Mouse (Mus musculus): Measurements from ENCODE around the gene Nfic. TPM values are rescaled to one million over a fixed set of nuclear protein-coding genes. Genes with fewer than 3 reads are reported as not detected.

The Nfic gene
- polyA plus RNA-seq, 2 experiments: 38.1 to 98.9 TPM

DNA sequence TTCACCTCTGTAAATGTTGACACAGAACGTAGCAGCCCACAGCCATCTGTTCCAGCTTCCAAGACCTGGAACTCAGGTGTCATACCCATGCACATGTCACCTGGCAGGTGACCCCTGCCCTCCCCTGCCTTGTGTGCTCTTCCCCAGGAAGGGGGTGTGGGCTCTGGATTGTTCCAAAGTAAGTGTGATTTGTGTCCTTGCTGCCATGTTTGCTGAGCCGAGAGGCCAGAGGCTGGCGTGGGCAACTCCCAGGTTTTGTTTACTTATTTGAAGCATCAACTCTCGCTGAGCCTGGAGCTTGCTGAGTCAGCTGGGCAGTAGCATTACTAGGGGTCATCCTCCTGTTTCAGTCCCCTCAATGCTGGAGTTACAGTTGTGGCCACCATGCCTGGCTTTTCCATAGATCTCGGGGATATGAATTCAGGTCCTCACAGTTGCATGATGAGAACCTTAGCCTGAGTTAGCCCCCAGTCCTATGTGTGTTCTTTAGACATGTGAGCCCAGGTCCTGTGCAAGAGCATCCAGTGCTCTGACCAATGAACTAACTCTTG, 66.9 kb downstream of the Nfic start, which contains the start of gene Gm48552:
Gm48552 (plus strand) TSS at position 501 of the 551 bp plus-strand sequence.
- no peak for ATAC-seq (ENCODE audit: low FRiP score, low read depth)
- no peak within 1 kb of the TSS for H3K27ac ChIP-seq (replicated peaks; ENCODE audit: low read depth, low read length)
- no peak within 1 kb of the TSS for H3K4me3 ChIP-seq (replicated peaks; ENCODE audit: low read length)
- DNase-seq (ENCODE audit: low spot score): no peak
- no peak within 1 kb of the TSS for H3K9ac ChIP-seq (ENCODE audit: low read depth, low read length, severe bottlenecking)
- H3K36me3 ChIP-seq (ENCODE audit: control insufficient read depth, insufficient read depth, low read length): peaks cover 38% of the 10 kb centered on the region
- no peaks in the 10 kb centered on the region for H3K27me3 ChIP-seq (ENCODE audit: control insufficient read depth, insufficient read depth, low read length)
- peaks cover 20% of the 10 kb centered on the region for H3K4me1 ChIP-seq (ENCODE audit: control insufficient read depth, insufficient read depth, low read length)
- no peak for TF ChIP-seq POLR2A (IDR thresholded peaks at IDR 0.05; ENCODE audit: borderline replicate concordance, extremely low read depth, insufficient read depth, insufficient read length)
- H3K4me2 ChIP-seq (replicated peaks; ENCODE audit: low read depth, low read length, severe bottlenecking): no peak within 1 kb of the TSS
- H3K9me3 ChIP-seq (ENCODE audit: control insufficient read depth, low read length): no peaks in the 10 kb centered on the region
- 87% methylated on average over 5 of the region's 5 CpGs for WGBS

DNA sequence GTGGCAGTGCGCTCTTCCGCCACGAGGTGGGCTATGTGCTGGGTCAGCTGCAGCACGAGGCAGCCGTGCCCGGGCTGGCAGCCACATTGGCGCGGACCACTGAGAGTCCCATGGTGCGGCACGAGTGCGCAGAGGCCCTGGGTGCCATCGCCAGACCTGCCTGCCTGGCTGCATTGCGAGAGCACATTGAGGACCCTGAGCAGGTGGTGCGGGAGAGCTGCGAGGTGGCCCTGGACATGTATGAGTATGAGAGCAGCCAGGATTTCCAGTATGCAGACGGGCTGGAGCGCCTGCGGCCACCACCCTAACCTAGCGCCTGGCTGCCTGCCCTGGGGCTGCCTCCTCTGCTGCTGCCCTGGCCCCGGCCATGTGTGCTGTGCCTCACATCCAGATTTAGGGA, 67.7 kb downstream of the Nfic start:
- 95% methylated on average over 19 of the region's 20 CpGs for WGBS
- Histone ChIP-seq H3K36me3 (ENCODE audit: control insufficient read depth, insufficient read depth, low read length) (peaks cover 38% of the 10 kb centered on the region), H3K4me1 (ENCODE audit: control insufficient read depth, insufficient read depth, low read length) (peaks cover 11% of the 10 kb centered on the region), H3K9ac (ENCODE audit: low read depth, low read length, severe bottlenecking) (no peak overlapping the region), H3K4me3 (replicated peaks; ENCODE audit: low read length) (no peak overlapping the region), H3K9me3 (ENCODE audit: control insufficient read depth, low read length) (no peaks in the 10 kb centered on the region), H3K4me2 (replicated peaks; ENCODE audit: low read depth, low read length, severe bottlenecking) (no peak overlapping the region), H3K27me3 (ENCODE audit: control insufficient read depth, insufficient read depth, low read length) (no peaks in the 10 kb centered on the region), H3K27ac (replicated peaks; ENCODE audit: low read depth, low read length) (no peak overlapping the region)
- ATAC-seq (ENCODE audit: low FRiP score, low read depth): no peak
- no peak for TF ChIP-seq POLR2A (IDR thresholded peaks at IDR 0.05; ENCODE audit: borderline replicate concordance, extremely low read depth, insufficient read depth, insufficient read length)
- no peak for DNase-seq (ENCODE audit: low spot score)

GRCm38 (mm10) chr10:81385603-81386306, 69.7 kb downstream of the Nfic start:
- Histone ChIP-seq H3K9me3 (ENCODE audit: control insufficient read depth, low read length) (no peaks in the 10 kb centered on the region), H3K9ac (ENCODE audit: low read depth, low read length, severe bottlenecking) (no peak overlapping the region), H3K4me3 (replicated peaks; ENCODE audit: low read length) (peak overlapping the region; percentile 94; the same call in 1 of the 2 replicates), H3K36me3 (ENCODE audit: control insufficient read depth, insufficient read depth, low read length) (peaks cover 38% of the 10 kb centered on the region), H3K27ac (replicated peaks; ENCODE audit: low read depth, low read length) (no peak overlapping the region), H3K4me2 (replicated peaks; ENCODE audit: low read depth, low read length, severe bottlenecking) (peak overlapping the region; percentile 86; the same call in 1 of the 2 replicates), H3K4me1 (ENCODE audit: control insufficient read depth, insufficient read depth, low read length) (peaks cover 10% of the 10 kb centered on the region), H3K27me3 (ENCODE audit: control insufficient read depth, insufficient read depth, low read length) (no peaks in the 10 kb centered on the region)
- no peak for DNase-seq (ENCODE audit: low spot score)
- 88% methylated on average over 19 of the region's 22 CpGs for WGBS
- no peak for ATAC-seq (ENCODE audit: low FRiP score, low read depth)
- no peak for TF ChIP-seq POLR2A (IDR thresholded peaks at IDR 0.05; ENCODE audit: borderline replicate concordance, extremely low read depth, insufficient read depth, insufficient read length)

GRCm38 (mm10) chr10:81384605-81384982, 70.8 kb downstream of the Nfic start:
- DNase-seq (ENCODE audit: low spot score) (no peak), ATAC-seq (ENCODE audit: low FRiP score, low read depth) (peak; percentile 13; the same call in 1 of the 2 replicates)
- TF ChIP-seq POLR2A (IDR thresholded peaks at IDR 0.05; ENCODE audit: borderline replicate concordance, extremely low read depth, insufficient read depth, insufficient read length): no peak
- 6% methylated on average over 19 of the region's 19 CpGs for WGBS
- peak overlapping the region; percentile 94 for H3K4me3 ChIP-seq (replicated peaks; ENCODE audit: low read length)
- peaks cover 38% of the 10 kb centered on the region for H3K36me3 ChIP-seq (ENCODE audit: control insufficient read depth, insufficient read depth, low read length)
- H3K4me1 ChIP-seq (ENCODE audit: control insufficient read depth, insufficient read depth, low read length): peaks cover 10% of the 10 kb centered on the region
- H3K4me2 ChIP-seq (replicated peaks; ENCODE audit: low read depth, low read length, severe bottlenecking): peak overlapping the region; percentile 86
- no peaks in the 10 kb centered on the region for H3K9me3 ChIP-seq (ENCODE audit: control insufficient read depth, low read length)
- peak overlapping the region; percentile 78 for H3K27ac ChIP-seq (replicated peaks; ENCODE audit: low read depth, low read length)
- peak overlapping the region; percentile 84 for H3K9ac ChIP-seq (ENCODE audit: low read depth, low read length, severe bottlenecking)
- H3K27me3 ChIP-seq (ENCODE audit: control insufficient read depth, insufficient read depth, low read length): no peaks in the 10 kb centered on the region

DNA sequence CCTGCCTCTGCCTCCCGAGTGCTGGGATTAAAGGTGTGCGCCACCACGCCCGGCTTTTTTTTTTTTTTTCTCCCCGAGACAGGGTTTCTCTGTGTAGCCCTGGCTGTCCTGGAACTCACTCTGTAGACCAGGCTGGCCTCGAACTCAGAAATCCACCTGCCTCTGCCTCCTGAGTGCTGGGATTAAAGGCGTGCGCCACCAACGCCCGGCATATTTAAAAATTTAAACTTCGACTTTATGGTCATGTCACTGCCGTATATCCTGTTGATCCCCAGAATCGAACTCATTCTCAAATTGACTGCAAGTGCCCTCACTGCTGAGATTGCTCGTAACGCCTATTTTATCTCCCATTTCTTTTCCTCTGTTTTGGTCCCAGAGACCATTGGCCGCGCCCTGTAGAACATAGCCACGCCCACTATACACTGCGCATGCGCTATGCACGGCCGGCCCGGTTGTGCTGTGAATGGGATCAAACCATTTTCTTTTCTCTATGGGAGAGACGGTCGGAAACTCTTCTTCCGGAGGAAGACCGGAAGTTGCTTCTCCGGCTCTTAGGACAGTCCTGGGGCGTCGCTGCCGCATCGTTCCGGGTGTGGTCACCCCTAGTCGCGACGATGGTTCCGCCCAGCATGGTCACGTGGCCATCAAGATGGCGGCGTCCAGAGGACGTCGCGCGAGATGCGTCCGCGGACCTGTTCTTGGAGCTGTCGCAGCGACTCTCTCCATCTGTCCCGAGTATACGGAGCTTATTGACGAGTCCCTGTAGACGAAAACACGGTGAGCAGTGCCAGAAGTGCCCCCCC, 71.4 kb downstream of the Nfic start, which contains the start of the genes Dohh and Gm48551:
Dohh (plus strand) TSS at position 627 of the 803 bp plus-strand sequence.
Gm48551 (plus strand) TSS at position 665 of the 803 bp plus-strand sequence.
- Histone ChIP-seq H3K27ac (replicated peaks; ENCODE audit: low read depth, low read length) (peak within 1 kb of the TSS; percentile 78), H3K4me3 (replicated peaks; ENCODE audit: low read length) (peak within 1 kb of the TSS; percentile 94), H3K9ac (ENCODE audit: low read depth, low read length, severe bottlenecking) (peak within 1 kb of the TSS; percentile 84), H3K27me3 (ENCODE audit: control insufficient read depth, insufficient read depth, low read length) (no peaks in the 10 kb centered on the region), H3K4me2 (replicated peaks; ENCODE audit: low read depth, low read length, severe bottlenecking) (peak within 1 kb of the TSS; percentile 86), H3K36me3 (ENCODE audit: control insufficient read depth, insufficient read depth, low read length) (peaks cover 34% of the 10 kb centered on the region), H3K4me1 (ENCODE audit: control insufficient read depth, insufficient read depth, low read length) (peaks cover 8% of the 10 kb centered on the region), H3K9me3 (ENCODE audit: control insufficient read depth, low read length) (no peaks in the 10 kb centered on the region)
- ATAC-seq (ENCODE audit: low FRiP score, low read depth) (peak; percentile 93), DNase-seq (ENCODE audit: low spot score) (peak; percentile 98)
- TF ChIP-seq POLR2A (IDR thresholded peaks at IDR 0.05; ENCODE audit: borderline replicate concordance, extremely low read depth, insufficient read depth, insufficient read length): peak; percentile 84; the same call in 1 of the 2 replicates
- WGBS: 6% methylated on average over 52 of the region's 54 CpGs
